Mouse (Mus musculus): ENCODE results near the gene Rpl18. TPM values are rescaled to one million over a fixed set of nuclear protein-coding genes. Genes with fewer than 3 reads are reported as not detected.

The Rpl18 gene
- polyA plus RNA-seq, 1 experiment: 1,792 TPM

GRCm38 (mm10) chr7:45679966-45680621 lies 35.2 kb upstream of the Rpl18 start:
- WGBS: 80% methylated on average over 14 of the region's 14 CpGs
- H3K27ac ChIP-seq (ENCODE audit: insufficient read depth, low read length): peak overlapping the region; percentile 89
- no peak for DNase-seq (ENCODE audit: low read depth in 1 of 2, low spot score in 2 of 2)

GRCm38 (mm10) chr7:45681046-45681736 lies 34.1 kb upstream of the Rpl18 start:
- H3K27me3 ChIP-seq (ENCODE audit: control insufficient read depth, insufficient read depth, low read length): no peaks in the 10 kb centered on the region
- H3K27ac ChIP-seq (ENCODE audit: insufficient read depth, low read length): peak overlapping the region; percentile 89
- H3K36me3 ChIP-seq (ENCODE audit: control insufficient read depth, insufficient read depth, low read length): no peaks in the 10 kb centered on the region
- DNase-seq (ENCODE audit: low read depth in 1 of 2, low spot score in 2 of 2): peak; percentile 47 to 62
- TF ChIP-seq CTCF (IDR thresholded peaks at IDR 0.05; ENCODE audit: extremely low read depth, insufficient read depth, insufficient read length, insufficient replicate concordance): no peak
- TF ChIP-seq POLR2A (IDR thresholded peaks at IDR 0.05; ENCODE audit: low read depth, low read length): no peak; the same call in 1 of the 2 replicates
- 25% methylated on average over 8 of the region's 8 CpGs for WGBS
- peaks cover 25% of the 10 kb centered on the region for H3K4me1 ChIP-seq (ENCODE audit: control insufficient read depth, insufficient read depth, insufficient read length)
- no peak overlapping the region for H3K4me3 ChIP-seq (ENCODE audit: extremely low read depth, insufficient read depth, insufficient read length)

More at GRCm38 (mm10) chr7:45679966-45680621, 35.2 kb upstream of the Rpl18 start:
- Histone ChIP-seq H3K4me1 (ENCODE audit: control insufficient read depth, insufficient read depth, insufficient read length) (peaks cover 25% of the 10 kb centered on the region), H3K36me3 (ENCODE audit: control insufficient read depth, insufficient read depth, low read length) (no peaks in the 10 kb centered on the region), H3K27me3 (ENCODE audit: control insufficient read depth, insufficient read depth, low read length) (no peaks in the 10 kb centered on the region), H3K4me3 (ENCODE audit: extremely low read depth, insufficient read depth, insufficient read length) (no peak overlapping the region)
- TF ChIP-seq POLR2A (IDR thresholded peaks at IDR 0.05; ENCODE audit: low read depth, low read length) (no peak), CTCF (IDR thresholded peaks at IDR 0.05; ENCODE audit: extremely low read depth, insufficient read depth, insufficient read length, insufficient replicate concordance) (no peak)

- TF ChIP-seq POLR2A (IDR thresholded peaks at IDR 0.05; ENCODE audit: low read depth, low read length) (no peak), CTCF (IDR thresholded peaks at IDR 0.05; ENCODE audit: extremely low read depth, insufficient read depth, insufficient read length, insufficient replicate concordance) (peak; percentile 96)
- H3K27ac ChIP-seq (ENCODE audit: insufficient read depth, low read length): peak overlapping the region; percentile 89
- H3K27me3 ChIP-seq (ENCODE audit: control insufficient read depth, insufficient read depth, low read length): no peaks in the 10 kb centered on the region
- peak; percentile 60 to 78 for DNase-seq (ENCODE audit: low read depth in 1 of 2, low spot score in 2 of 2)
- no peaks in the 10 kb centered on the region for H3K36me3 ChIP-seq (ENCODE audit: control insufficient read depth, insufficient read depth, low read length)
- H3K4me3 ChIP-seq (ENCODE audit: extremely low read depth, insufficient read depth, insufficient read length): no peak overlapping the region
- H3K4me1 ChIP-seq (ENCODE audit: control insufficient read depth, insufficient read depth, insufficient read length): peaks cover 29% of the 10 kb centered on the region
- 47% methylated on average over 14 of the region's 14 CpGs for WGBS
These were observed 32.8 kb upstream of the Rpl18 start for GRCm38 (mm10) chr7:45682144-45683126.

GRCm38 (mm10) chr7:45683396-45684050 lies 31.7 kb upstream of the Rpl18 start, which contains the start of gene Ntn5:
Gene Ntn5, plus strand, starts transcription at chr7:45684022.
- Histone ChIP-seq H3K4me1 (ENCODE audit: control insufficient read depth, insufficient read depth, insufficient read length) (peaks cover 29% of the 10 kb centered on the region), H3K27ac (ENCODE audit: insufficient read depth, low read length) (no peak within 1 kb of the TSS), H3K27me3 (ENCODE audit: control insufficient read depth, insufficient read depth, low read length) (no peaks in the 10 kb centered on the region), H3K4me3 (ENCODE audit: extremely low read depth, insufficient read depth, insufficient read length) (no peak within 1 kb of the TSS), H3K36me3 (ENCODE audit: control insufficient read depth, insufficient read depth, low read length) (no peaks in the 10 kb centered on the region)
- 73% methylated on average over 7 of the region's 7 CpGs for WGBS
- TF ChIP-seq POLR2A (IDR thresholded peaks at IDR 0.05; ENCODE audit: low read depth, low read length) (no peak), CTCF (IDR thresholded peaks at IDR 0.05; ENCODE audit: extremely low read depth, insufficient read depth, insufficient read length, insufficient replicate concordance) (no peak)
- DNase-seq (ENCODE audit: low read depth in 1 of 2, low spot score in 2 of 2): no peak

GRCm38 (mm10) chr7:45685811-45686210 lies 29.4 kb upstream of the Rpl18 start:
- no peak overlapping the region for H3K27ac ChIP-seq (ENCODE audit: insufficient read depth, low read length)
- no peaks in the 10 kb centered on the region for H3K27me3 ChIP-seq (ENCODE audit: control insufficient read depth, insufficient read depth, low read length)
- DNase-seq (ENCODE audit: low read depth in 1 of 2, low spot score in 2 of 2): no peak
- H3K36me3 ChIP-seq (ENCODE audit: control insufficient read depth, insufficient read depth, low read length): no peaks in the 10 kb centered on the region
- TF ChIP-seq CTCF (IDR thresholded peaks at IDR 0.05; ENCODE audit: extremely low read depth, insufficient read depth, insufficient read length, insufficient replicate concordance): no peak
- no peak for TF ChIP-seq POLR2A (IDR thresholded peaks at IDR 0.05; ENCODE audit: low read depth, low read length)
- 85% methylated on average over 10 of the region's 10 CpGs for WGBS
- H3K4me1 ChIP-seq (ENCODE audit: control insufficient read depth, insufficient read depth, insufficient read length): peaks cover 18% of the 10 kb centered on the region
- H3K4me3 ChIP-seq (ENCODE audit: extremely low read depth, insufficient read depth, insufficient read length): no peak overlapping the region

GRCm38 (mm10) chr7:45686841-45687240 lies 28.4 kb upstream of the Rpl18 start:
- DNase-seq (ENCODE audit: low read depth in 1 of 2, low spot score in 2 of 2): no peak
- TF ChIP-seq POLR2A (IDR thresholded peaks at IDR 0.05; ENCODE audit: low read depth, low read length): no peak
- TF ChIP-seq CTCF (IDR thresholded peaks at IDR 0.05; ENCODE audit: extremely low read depth, insufficient read depth, insufficient read length, insufficient replicate concordance): no peak
- no peak overlapping the region for H3K27ac ChIP-seq (ENCODE audit: insufficient read depth, low read length)
- no peak overlapping the region for H3K4me3 ChIP-seq (ENCODE audit: extremely low read depth, insufficient read depth, insufficient read length)
- H3K4me1 ChIP-seq (ENCODE audit: control insufficient read depth, insufficient read depth, insufficient read length): peaks cover 11% of the 10 kb centered on the region
- no peaks in the 10 kb centered on the region for H3K36me3 ChIP-seq (ENCODE audit: control insufficient read depth, insufficient read depth, low read length)
- WGBS: 66% methylated on average over 3 of the region's 3 CpGs
- no peaks in the 10 kb centered on the region for H3K27me3 ChIP-seq (ENCODE audit: control insufficient read depth, insufficient read depth, low read length)

All from spleen, adult 2 months (tissue).